ENCODE assay signal across 25 mouse cellular contexts in the genomic region with DNA sequence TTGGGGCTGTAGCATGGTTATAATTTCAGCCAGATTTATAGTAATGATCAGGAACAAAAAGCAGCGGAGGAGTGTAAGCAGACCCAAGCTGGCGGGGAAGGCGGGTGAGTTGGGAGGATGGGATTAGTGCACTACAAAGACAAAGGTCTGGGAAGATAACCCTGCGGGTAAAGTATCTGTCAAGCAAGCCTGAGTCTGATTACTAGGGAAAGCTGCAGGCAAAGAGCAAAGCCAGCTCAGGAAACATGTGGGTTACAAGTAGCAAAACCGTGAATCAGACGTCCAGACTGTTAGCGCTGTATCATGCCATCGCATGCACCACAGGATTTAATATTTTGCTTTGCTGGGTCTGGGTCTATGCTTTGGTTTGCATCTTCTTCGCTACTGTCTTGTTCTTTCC.
"Had no signal": no experiment of that assay in that cellular context is flagged by ENCODE, and none has a peak within 500 bp of the region (broad histone marks: within the 10 kb centered on the region; RNA-seq: fewer than 3 reads in every experiment).

No protein-coding gene starts in this region.

- H3K9ac ChIP-seq: embryonic facial prominence, embryonic 12.5 days; embryonic facial prominence, embryonic 13.5 days; embryonic facial prominence, embryonic 15.5 days; forebrain, embryonic 12.5 days; forebrain, embryonic 13.5 days; forebrain, embryonic 15.5 days; forebrain, postnatal 0 days had no signal

- H3K4me3 ChIP-seq: embryonic facial prominence, embryonic 10.5 days; embryonic facial prominence, embryonic 12.5 days; embryonic facial prominence, embryonic 13.5 days; embryonic facial prominence, embryonic 15.5 days; erythroblast, embryonic 14.5 days; forebrain, embryonic 10.5 days; forebrain, embryonic 12.5 days; forebrain, embryonic 13.5 days; forebrain, embryonic 15.5 days; gastrocnemius, adult 2 months had no signal

- H3K36me3 ChIP-seq: forebrain, embryonic 15.5 days had no signal

- DNase-seq: cerebellum, adult 2 months; cerebellum, adult 8-10 months; cerebellum, adult 9-10 months; cerebellum, adult 9-11 months; cerebellum, postnatal 10 days; cerebellum, postnatal 14 days; cerebellum, postnatal 25 days; cerebellum, postnatal 36 days; embryo, embryonic 11 days; forebrain, postnatal 0 days; gastrocnemius, adult 2 months; gastrocnemius, postnatal 10 days; gastrocnemius, postnatal 14 days; gastrocnemius, postnatal 25 days; gastrocnemius, postnatal 36 days; heart, adult 18-20 months had no signal

- H3K4me1 ChIP-seq: embryonic facial prominence, embryonic 10.5 days; embryonic facial prominence, embryonic 12.5 days; embryonic facial prominence, embryonic 13.5 days; embryonic facial prominence, embryonic 15.5 days; forebrain, embryonic 10.5 days; forebrain, embryonic 12.5 days; forebrain, embryonic 13.5 days; forebrain, embryonic 15.5 days had no signal

- H3K27me3 ChIP-seq: embryonic facial prominence, embryonic 12.5 days; embryonic facial prominence, embryonic 13.5 days; embryonic facial prominence, embryonic 15.5 days; forebrain, embryonic 12.5 days; forebrain, embryonic 13.5 days; forebrain, embryonic 15.5 days had no signal

- H3K9me3 ChIP-seq: embryonic facial prominence, embryonic 10.5 days; embryonic facial prominence, embryonic 12.5 days; embryonic facial prominence, embryonic 13.5 days; embryonic facial prominence, embryonic 15.5 days; forebrain, embryonic 10.5 days; forebrain, embryonic 12.5 days; forebrain, embryonic 13.5 days; forebrain, embryonic 15.5 days had no signal

- H3K27ac ChIP-seq: embryonic facial prominence, embryonic 10.5 days; embryonic facial prominence, embryonic 12.5 days; embryonic facial prominence, embryonic 13.5 days; embryonic facial prominence, embryonic 15.5 days; forebrain, embryonic 10.5 days; forebrain, embryonic 12.5 days; forebrain, embryonic 13.5 days; forebrain, embryonic 15.5 days; gastrocnemius, adult 2 months had no signal
